Mouse (Mus musculus) ES-Bruce4 (cell line): ENCODE measurements around the gene Prex1. TPM values are rescaled to one million over a fixed set of nuclear protein-coding genes. Genes with fewer than 3 reads are reported as not detected.

Experiments used
- H3K27ac ChIP-seq: 2 replicates; pipeline ENCODE4 v1.5.1; 2012; ENCODE audit warnings: low read length, inconsistent platforms; ENCODE audit not compliant: insufficient read depth
- H3K27me3 ChIP-seq: 2 replicates; pipeline ENCODE4 v1.6.1; 2012; ENCODE audit warnings: mild to moderate bottlenecking, low read length, inconsistent platforms; ENCODE audit not compliant: control insufficient read depth, poor library complexity, insufficient read depth, severe bottlenecking
- H3K36me3 ChIP-seq: 2 replicates; pipeline ENCODE4 v1.6.1; 2012; ENCODE audit warnings: inconsistent platforms, mild to moderate bottlenecking, low read length, moderate library complexity; ENCODE audit not compliant: control insufficient read depth, poor library complexity, insufficient read depth, severe bottlenecking
- H3K4me1 ChIP-seq: one replicate; pipeline ENCODE4 v1.8.1; 2011; ENCODE audit warnings: low read length; ENCODE audit not compliant: control insufficient read depth, insufficient read depth
- H3K4me3 ChIP-seq: 2 replicates; pipeline ENCODE4 v1.5.1; 2011; ENCODE audit warnings: low read depth, mild to moderate bottlenecking, low read length
- H3K9ac ChIP-seq: 2 replicates; pipeline ENCODE4 v1.6.1; 2012; ENCODE audit warnings: low read depth, mild to moderate bottlenecking, inconsistent platforms; ENCODE audit not compliant: poor library complexity, severe bottlenecking
- H3K9me3 ChIP-seq: replicated peaks from 2 replicates; pipeline ENCODE4 v1.6.1; 2012; ENCODE audit warnings: mild to moderate bottlenecking, low read length, inconsistent platforms; ENCODE audit not compliant: control insufficient read depth, poor library complexity, insufficient read depth, severe bottlenecking
- CTCF ChIP-seq: IDR thresholded peaks from one replicate; pipeline ENCODE4 v1.8.1; 2011; ENCODE audit warnings: low read depth, low read length
- EP300 ChIP-seq: IDR thresholded peaks from 2 replicates; pipeline ENCODE4 v1.6.1; 2011; ENCODE audit warnings: low read depth, low read length; ENCODE audit not compliant: insufficient read depth
- POLR2A ChIP-seq: IDR thresholded peaks from one replicate; pipeline ENCODE4 v1.8.1; 2011; ENCODE audit warnings: low read length; ENCODE audit not compliant: insufficient read depth
- polyA plus RNA-seq: library from polyadenylated mRNA; stranded (reverse); fragments of >200 nt; gene quantifications from 2 replicates; pipeline ENCODE4 v1.2.4, GENCODE M21; 2011; ENCODE audit warnings: low read depth; ENCODE audit not compliant: missing spikeins, insufficient read depth, insufficient read length

Gene Prex1
- polyA plus RNA-seq, 1 experiment, result 10.2 TPM

DNA sequence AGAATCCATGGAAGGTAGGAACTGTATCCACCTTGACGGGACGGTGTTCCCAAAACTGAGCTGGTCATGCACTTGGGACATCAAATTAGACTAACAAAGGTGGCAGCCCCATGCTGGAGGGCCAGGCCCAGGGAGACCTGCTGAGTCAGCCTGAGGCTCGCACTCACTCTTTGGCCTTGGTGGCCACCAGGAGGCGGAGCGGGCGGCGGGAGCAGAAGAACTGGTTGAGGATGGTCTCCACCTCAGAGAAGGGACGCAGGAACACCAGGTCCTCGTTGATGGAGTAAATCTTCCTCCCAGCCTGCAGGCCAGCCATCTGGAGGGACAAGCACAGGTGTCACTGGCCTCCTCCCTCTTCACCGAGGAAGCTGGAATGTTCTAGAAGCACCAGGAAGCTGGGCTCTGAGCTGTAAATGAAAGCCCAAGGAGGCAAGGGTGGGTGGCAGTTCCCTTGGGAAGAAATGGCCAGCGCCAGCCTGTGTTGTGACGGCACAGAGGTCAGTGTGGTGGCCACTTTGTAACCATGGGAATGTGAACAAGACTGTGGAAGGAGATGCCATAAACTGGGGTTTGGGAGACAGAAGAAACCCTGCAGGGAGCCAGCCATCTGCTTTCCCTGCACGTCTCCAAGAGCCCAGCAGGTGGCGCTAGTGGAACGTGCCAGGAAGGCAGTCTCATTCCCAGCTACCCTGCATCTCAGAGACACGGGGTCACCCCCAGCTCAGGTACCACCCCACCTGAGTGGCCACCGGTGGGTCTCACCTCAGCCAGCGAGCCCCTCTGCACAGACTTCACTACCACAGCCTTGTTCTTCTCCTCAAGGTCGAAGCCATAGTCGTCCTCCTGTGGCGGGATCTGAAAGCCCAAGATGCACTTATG is 121.4 kb downstream of the Prex1 start:
- no peaks in the 10 kb centered on the region for H3K9me3 ChIP-seq
- no peaks in the 10 kb centered on the region for H3K27me3 ChIP-seq
- no peak overlapping the region for H3K27ac ChIP-seq
- peaks cover 4% of the 10 kb centered on the region for H3K4me1 ChIP-seq
- H3K36me3 ChIP-seq, result no peaks in the 10 kb centered on the region
- no peak for TF ChIP-seq POLR2A
- TF ChIP-seq CTCF, result peak; percentile 99
- peak; percentile 68; the same call in 1 of the 2 replicates for TF ChIP-seq EP300
- H3K9ac ChIP-seq, result no peak overlapping the region
- H3K4me3 ChIP-seq, result no peak overlapping the region

DNA sequence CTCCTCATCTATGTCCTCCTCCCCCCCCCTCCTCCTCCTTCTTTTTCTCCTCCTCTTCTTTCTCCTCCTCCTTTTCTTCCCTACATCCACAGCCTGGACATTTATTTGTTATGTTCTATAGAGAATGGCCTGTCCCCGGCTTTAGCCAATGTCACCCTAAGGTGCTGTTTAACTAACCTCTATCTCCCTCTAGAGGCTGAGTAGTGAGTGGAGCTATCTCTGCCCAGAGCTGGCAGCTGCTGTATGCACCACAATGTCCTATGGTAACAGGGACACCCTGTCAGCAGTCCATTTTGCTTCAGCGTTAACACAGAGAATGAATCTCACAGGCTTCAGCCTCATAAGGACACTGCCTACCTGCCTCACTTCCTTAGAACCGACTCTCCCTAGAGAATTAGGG is 129.1 kb downstream of the Prex1 start:
- TF ChIP-seq POLR2A (no peak), CTCF (no peak), EP300 (no peak)
- Histone ChIP-seq H3K4me3 (no peak overlapping the region), H3K9me3 (no peaks in the 10 kb centered on the region), H3K36me3 (no peaks in the 10 kb centered on the region), H3K27ac (no peak overlapping the region), H3K4me1 (no peaks in the 10 kb centered on the region), H3K27me3 (no peaks in the 10 kb centered on the region), H3K9ac (no peak overlapping the region)

DNA sequence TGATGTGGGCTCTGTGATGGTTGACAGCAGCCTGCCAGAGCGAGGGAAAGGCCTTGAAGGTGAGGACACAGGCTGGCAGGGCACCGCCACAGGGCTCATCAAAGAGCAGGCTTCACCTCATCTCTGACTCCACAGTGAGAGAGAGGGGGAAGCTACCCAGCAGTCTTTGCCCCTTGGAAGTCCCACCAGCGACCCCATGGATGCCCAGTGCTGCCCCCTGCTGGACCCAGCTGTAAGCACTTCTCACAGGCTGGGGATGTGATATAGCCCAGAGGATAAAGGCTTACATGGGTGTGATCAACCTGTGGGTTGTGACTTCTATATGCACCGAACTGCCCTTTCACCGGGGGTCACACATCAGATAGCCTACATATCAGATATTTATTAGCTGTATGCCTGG is 130.3 kb downstream of the Prex1 start:
- no peak overlapping the region for H3K4me3 ChIP-seq
- no peak overlapping the region for H3K27ac ChIP-seq
- TF ChIP-seq CTCF (peak; percentile 48), POLR2A (no peak)
- H3K4me1 ChIP-seq, result no peaks in the 10 kb centered on the region
- no peak overlapping the region for H3K9ac ChIP-seq
- no peaks in the 10 kb centered on the region for H3K36me3 ChIP-seq
- H3K9me3 ChIP-seq, result no peaks in the 10 kb centered on the region
- no peaks in the 10 kb centered on the region for H3K27me3 ChIP-seq

DNA sequence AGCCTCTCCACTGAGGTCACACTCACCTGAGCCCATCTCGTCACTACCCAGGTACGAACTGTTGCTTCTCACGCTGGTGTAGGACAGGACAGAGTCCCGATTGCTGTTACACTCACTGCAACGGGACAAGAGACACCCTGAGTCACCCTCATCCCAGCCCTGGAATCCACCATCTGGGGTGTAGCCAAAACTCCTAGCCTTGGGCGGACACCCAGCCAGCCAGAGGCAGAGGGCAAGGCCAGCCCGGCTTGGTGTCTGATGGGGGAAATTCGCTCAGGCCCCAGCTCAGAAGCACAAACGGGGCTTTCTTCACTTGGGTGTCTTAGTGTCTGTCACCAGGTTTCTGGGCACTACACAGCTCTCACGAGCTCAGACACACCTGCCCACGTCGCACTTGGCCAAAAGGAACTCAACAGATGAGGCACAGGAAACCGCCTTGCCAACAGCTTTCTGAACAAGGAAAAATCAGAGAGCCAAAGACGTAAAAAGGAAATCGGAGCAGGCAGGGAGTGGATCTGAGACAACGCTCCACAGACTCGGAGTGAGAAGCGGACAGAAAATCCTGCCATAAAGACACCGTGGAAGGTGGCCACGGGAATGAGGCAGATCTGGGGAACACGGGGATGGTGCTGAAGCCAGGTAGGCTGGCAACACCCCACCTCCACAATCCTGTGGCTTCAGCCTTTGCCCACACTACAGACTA is 131.6 kb downstream of the Prex1 start:
- Histone ChIP-seq H3K9ac (no peak overlapping the region), H3K27ac (no peak overlapping the region), H3K27me3 (no peaks in the 10 kb centered on the region), H3K36me3 (no peaks in the 10 kb centered on the region), H3K4me1 (no peaks in the 10 kb centered on the region), H3K9me3 (no peaks in the 10 kb centered on the region), H3K4me3 (no peak overlapping the region)
- no peak for TF ChIP-seq CTCF
- no peak for TF ChIP-seq POLR2A
- no peak for TF ChIP-seq EP300

DNA sequence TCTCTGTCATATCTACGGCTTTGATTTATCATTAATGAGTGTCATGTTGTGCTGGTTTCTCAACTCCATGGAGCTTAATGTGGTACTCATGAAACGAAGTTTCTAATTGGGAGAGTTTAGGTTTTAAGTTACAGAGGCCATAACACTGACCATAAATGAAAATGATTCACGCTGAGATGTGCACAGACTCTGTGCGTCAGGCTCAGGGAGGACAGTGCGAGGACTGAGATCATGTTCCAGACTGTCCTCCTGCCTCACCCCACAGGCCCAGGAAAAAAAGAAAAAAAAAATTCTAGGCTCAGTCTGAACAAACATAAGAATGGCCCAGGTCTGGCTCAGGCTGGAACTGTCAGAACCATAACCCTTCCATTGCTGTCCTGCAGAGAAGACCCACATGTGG is 133.8 kb downstream of the Prex1 start:
- H3K9me3 ChIP-seq, result no peaks in the 10 kb centered on the region
- no peak overlapping the region for H3K27ac ChIP-seq
- no peak overlapping the region for H3K4me3 ChIP-seq
- no peak for TF ChIP-seq CTCF
- no peak for TF ChIP-seq EP300
- no peak for TF ChIP-seq POLR2A
- H3K4me1 ChIP-seq, result no peaks in the 10 kb centered on the region
- no peaks in the 10 kb centered on the region for H3K36me3 ChIP-seq
- no peak overlapping the region for H3K9ac ChIP-seq
- H3K27me3 ChIP-seq, result no peaks in the 10 kb centered on the region

DNA sequence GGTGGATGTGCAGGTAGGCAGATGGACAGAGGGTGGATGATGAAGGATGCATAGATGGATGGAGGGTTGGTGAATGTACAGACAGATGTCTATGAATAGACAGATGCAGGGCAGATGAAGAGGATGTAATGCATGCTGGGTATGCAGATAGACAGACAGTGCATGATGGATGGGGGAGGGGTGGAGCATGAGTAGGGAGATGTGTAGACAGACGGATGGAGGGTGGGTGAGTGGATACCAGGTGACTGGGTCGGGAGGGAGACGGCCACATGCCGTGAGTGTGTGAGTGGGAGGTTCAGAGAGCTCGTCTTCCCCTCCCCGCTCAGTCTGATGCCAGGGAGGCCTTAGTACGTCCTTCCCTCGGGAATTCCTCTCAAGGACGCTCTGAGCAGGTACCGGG is 134.3 kb downstream of the Prex1 start:
- Histone ChIP-seq H3K27ac (no peak overlapping the region), H3K4me1 (no peaks in the 10 kb centered on the region), H3K36me3 (no peaks in the 10 kb centered on the region), H3K9ac (no peak overlapping the region), H3K9me3 (no peaks in the 10 kb centered on the region), H3K4me3 (no peak overlapping the region), H3K27me3 (no peaks in the 10 kb centered on the region)
- TF ChIP-seq CTCF (no peak), POLR2A (no peak), EP300 (no peak)
